Mouse (Mus musculus) bone marrow macrophage, adult 2 months (primary cell): ENCODE measurements around the gene Chmp6.

ENCODE experiments used
- CTCF ChIP-seq: IDR thresholded peaks from 2 replicates; pipeline ENCODE4 v1.5.1; 2012; ENCODE audit warnings: low read depth, mild to moderate bottlenecking, low read length, moderate library complexity
- POLR2A ChIP-seq: IDR thresholded peaks from 2 replicates; pipeline ENCODE4 v1.6.1; 2012; ENCODE audit warnings: mild to moderate bottlenecking, low read depth, low read length, borderline replicate concordance

DNA sequence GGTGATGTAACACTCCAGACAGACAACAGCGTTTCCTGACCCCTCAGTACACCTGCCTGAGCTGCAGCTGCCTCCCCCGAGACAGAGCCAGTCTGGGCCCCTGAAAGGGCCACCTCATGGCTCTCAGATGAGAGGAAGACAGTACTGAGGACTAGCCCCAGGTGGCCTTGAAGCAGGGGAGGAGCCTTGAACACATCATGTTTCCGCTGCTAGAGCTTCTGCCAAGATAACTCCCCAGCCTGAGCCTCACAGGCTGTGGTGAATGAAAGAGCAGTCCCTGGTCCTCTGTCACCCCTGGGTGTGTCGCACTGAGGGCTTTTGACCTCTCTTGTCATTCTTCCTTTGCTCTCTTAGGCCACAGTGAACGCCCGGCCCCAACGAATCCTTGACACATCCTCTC lies 42.1 kb upstream of the Chmp6 start:
- TF ChIP-seq CTCF = no peak
- no peak for TF ChIP-seq POLR2A
